Mouse (Mus musculus): Measurements from ENCODE around the gene Efs. TPM values are rescaled to one million over a fixed set of nuclear protein-coding genes. Genes with fewer than 3 reads are reported as not detected.

Efs gene
- polyA plus RNA-seq, 1 experiment from 2014 or later, result 52.2 TPM

GRCm38 (mm10) chr14:54935904-54936830 is 10.2 kb upstream of the Efs start, which contains the start of gene Cmtm5:
Gene Cmtm5, plus strand, starts transcription at chr14:54936261.
- Histone ChIP-seq H3K9ac (ENCODE audit: low read depth, low read length) (peak within 1 kb of the TSS; percentile 39; the same call in 1 of the 2 replicates), H3K4me3 (ENCODE audit: low read depth, low read length) (no peak within 1 kb of the TSS), H3K27me3 (replicated peaks; ENCODE audit: control insufficient read depth, insufficient read depth, low read length) (no peaks in the 10 kb centered on the region), H3K4me2 (ENCODE audit: low read depth, low read length) (peak within 1 kb of the TSS; percentile 25), H3K27ac (replicated peaks; ENCODE audit: low read depth, low read length) (peak within 1 kb of the TSS; percentile 82), H3K9me3 (ENCODE audit: control insufficient read depth, low read length) (no peaks in the 10 kb centered on the region), H3K36me3 (ENCODE audit: control insufficient read depth, insufficient read depth, low read length) (no peaks in the 10 kb centered on the region), H3K4me1 (ENCODE audit: control insufficient read depth, insufficient read depth, low read length) (peaks cover 9% of the 10 kb centered on the region)
- DNase-seq (ENCODE audit: low spot score) (peak; percentile 75), ATAC-seq (ENCODE audit: low read depth) (peak; percentile 44)
- WGBS, result 11% methylated on average over 8 of the region's 8 CpGs

- Histone ChIP-seq H3K4me1 (ENCODE audit: control insufficient read depth, insufficient read depth, low read length) (peaks cover 22% of the 10 kb centered on the region), H3K36me3 (ENCODE audit: control insufficient read depth, insufficient read depth, low read length) (no peaks in the 10 kb centered on the region), H3K4me3 (ENCODE audit: low read depth, low read length) (no peak within 1 kb of the TSS), H3K27ac (replicated peaks; ENCODE audit: low read depth, low read length) (no peak within 1 kb of the TSS), H3K27me3 (replicated peaks; ENCODE audit: control insufficient read depth, insufficient read depth, low read length) (no peaks in the 10 kb centered on the region), H3K9me3 (ENCODE audit: control insufficient read depth, low read length) (no peaks in the 10 kb centered on the region), H3K9ac (ENCODE audit: low read depth, low read length) (no peak within 1 kb of the TSS; the same call in 1 of the 2 replicates), H3K4me2 (ENCODE audit: low read depth, low read length) (no peak within 1 kb of the TSS)
- ATAC-seq (ENCODE audit: low read depth) (peak; percentile 47), DNase-seq (ENCODE audit: low spot score) (peak; percentile 86)
- WGBS, result 21% methylated on average over 5 of the region's 6 CpGs
Observed at GRCm38 (mm10) chr14:54932645-54933150, 6.8 kb upstream of the Efs start, which contains the start of gene Il25. Gene Il25, plus strand, starts transcription at chr14:54932695.

GRCm38 (mm10) chr14:54930431-54930830 is 4.5 kb upstream of the Efs start:
- Histone ChIP-seq H3K4me3 (ENCODE audit: low read depth, low read length) (no peak overlapping the region), H3K9me3 (ENCODE audit: control insufficient read depth, low read length) (no peaks in the 10 kb centered on the region), H3K4me1 (ENCODE audit: control insufficient read depth, insufficient read depth, low read length) (peaks cover 27% of the 10 kb centered on the region), H3K4me2 (ENCODE audit: low read depth, low read length) (no peak overlapping the region), H3K27ac (replicated peaks; ENCODE audit: low read depth, low read length) (no peak overlapping the region), H3K27me3 (replicated peaks; ENCODE audit: control insufficient read depth, insufficient read depth, low read length) (no peaks in the 10 kb centered on the region), H3K36me3 (ENCODE audit: control insufficient read depth, insufficient read depth, low read length) (no peaks in the 10 kb centered on the region), H3K9ac (ENCODE audit: low read depth, low read length) (no peak overlapping the region)
- ATAC-seq (ENCODE audit: low read depth) (no peak), DNase-seq (ENCODE audit: low spot score) (peak; percentile 69)
- 20% methylated on average over 2 of the region's 2 CpGs for WGBS

- 52% methylated on average over 5 of the region's 5 CpGs for WGBS
- H3K36me3 ChIP-seq (ENCODE audit: control insufficient read depth, insufficient read depth, low read length), result no peaks in the 10 kb centered on the region
- H3K27me3 ChIP-seq (replicated peaks; ENCODE audit: control insufficient read depth, insufficient read depth, low read length), result no peaks in the 10 kb centered on the region
- H3K4me2 ChIP-seq (ENCODE audit: low read depth, low read length), result no peak overlapping the region
- H3K4me1 ChIP-seq (ENCODE audit: control insufficient read depth, insufficient read depth, low read length), result peaks cover 27% of the 10 kb centered on the region
- ATAC-seq (ENCODE audit: low read depth), result no peak
- no peak overlapping the region for H3K4me3 ChIP-seq (ENCODE audit: low read depth, low read length)
- H3K27ac ChIP-seq (replicated peaks; ENCODE audit: low read depth, low read length), result no peak overlapping the region
- DNase-seq (ENCODE audit: low spot score), result peak; percentile 22
- no peaks in the 10 kb centered on the region for H3K9me3 ChIP-seq (ENCODE audit: control insufficient read depth, low read length)
- H3K9ac ChIP-seq (ENCODE audit: low read depth, low read length), result no peak overlapping the region
Observed at GRCm38 (mm10) chr14:54929801-54930200, 3.9 kb upstream of the Efs start.

- no peak for ATAC-seq (ENCODE audit: low read depth)
- Histone ChIP-seq H3K36me3 (ENCODE audit: control insufficient read depth, insufficient read depth, low read length) (peaks cover 9% of the 10 kb centered on the region), H3K4me3 (ENCODE audit: low read depth, low read length) (peak overlapping the region; percentile 50), H3K27me3 (replicated peaks; ENCODE audit: control insufficient read depth, insufficient read depth, low read length) (no peaks in the 10 kb centered on the region), H3K9me3 (ENCODE audit: control insufficient read depth, low read length) (0 out of 2 replicates have a peak, but pooled peaks cover under 1% of the 10 kb centered on the region), H3K4me1 (ENCODE audit: control insufficient read depth, insufficient read depth, low read length) (peaks cover 30% of the 10 kb centered on the region), H3K27ac (replicated peaks; ENCODE audit: low read depth, low read length) (peak overlapping the region; percentile 99), H3K4me2 (ENCODE audit: low read depth, low read length) (peak overlapping the region; percentile 69), H3K9ac (ENCODE audit: low read depth, low read length) (peak overlapping the region; percentile 88)
- 12% methylated on average over 7 of the region's 7 CpGs for WGBS
- no peak for DNase-seq (ENCODE audit: low spot score)
Observed at GRCm38 (mm10) chr14:54927296-54927695, 1.4 kb upstream of the Efs start.

- under 1% methylated on average over 26 of the region's 58 CpGs for WGBS
- no peaks in the 10 kb centered on the region for H3K27me3 ChIP-seq (replicated peaks; ENCODE audit: control insufficient read depth, insufficient read depth, low read length)
- DNase-seq (ENCODE audit: low spot score), result peak; percentile 94
- H3K9ac ChIP-seq (ENCODE audit: low read depth, low read length), result peak overlapping the region; percentile 88
- peaks cover 16% of the 10 kb centered on the region for H3K36me3 ChIP-seq (ENCODE audit: control insufficient read depth, insufficient read depth, low read length)
- peaks cover 30% of the 10 kb centered on the region for H3K4me1 ChIP-seq (ENCODE audit: control insufficient read depth, insufficient read depth, low read length)
- H3K9me3 ChIP-seq (ENCODE audit: control insufficient read depth, low read length), result peaks cover 8% of the 10 kb centered on the region
- H3K4me3 ChIP-seq (ENCODE audit: low read depth, low read length), result peak overlapping the region; percentile 50
- ATAC-seq (ENCODE audit: low read depth), result peak; percentile 75
- peak overlapping the region; percentile 69 for H3K4me2 ChIP-seq (ENCODE audit: low read depth, low read length)
- H3K27ac ChIP-seq (replicated peaks; ENCODE audit: low read depth, low read length), result peak overlapping the region; percentile 99
Observed at GRCm38 (mm10) chr14:54926401-54927158, 654 bp upstream of the Efs start.

- H3K36me3 ChIP-seq (ENCODE audit: control insufficient read depth, insufficient read depth, low read length), result peaks cover 34% of the 10 kb centered on the region
Observed at GRCm38 (mm10) chr14:54924641-54925348, 1.1 kb downstream of the Efs start.

More at GRCm38 (mm10) chr14:54924641-54925348, 1.1 kb downstream of the Efs start:
- Histone ChIP-seq H3K27ac (replicated peaks; ENCODE audit: low read depth, low read length) (peak overlapping the region; percentile 99), H3K4me1 (ENCODE audit: control insufficient read depth, insufficient read depth, low read length) (peaks cover 23% of the 10 kb centered on the region), H3K4me3 (ENCODE audit: low read depth, low read length) (peak overlapping the region; percentile 50), H3K9me3 (ENCODE audit: control insufficient read depth, low read length) (peaks cover 17% of the 10 kb centered on the region), H3K4me2 (ENCODE audit: low read depth, low read length) (peak overlapping the region; percentile 69), H3K27me3 (replicated peaks; ENCODE audit: control insufficient read depth, insufficient read depth, low read length) (no peaks in the 10 kb centered on the region), H3K9ac (ENCODE audit: low read depth, low read length) (peak overlapping the region; percentile 88)
- ATAC-seq (ENCODE audit: low read depth) (peak; percentile 70), DNase-seq (ENCODE audit: low spot score) (peak; percentile 94)
- 13% methylated on average over 7 of the region's 7 CpGs for WGBS
